Mouse (Mus musculus): ENCODE measurements around the gene Med7.

- TF ChIP-seq CTCF (IDR thresholded peaks at IDR 0.05; ENCODE audit: low read depth, low read length) (0 out of 2 replicates have a peak, but pooled peaks have one; percentile 26), POLR2A (IDR thresholded peaks at IDR 0.05; ENCODE audit: borderline replicate concordance, low read depth, low read length) (no peak)
Measured at GRCm38 (mm10) chr11:46447644-46448484, 11.1 kb downstream of the Med7 start.
